Mouse (Mus musculus) C2C12 (cell line): ENCODE measurements around the gene Sgta. TPM values are rescaled to one million over a fixed set of nuclear protein-coding genes. Genes with fewer than 3 reads are reported as not detected.
A peak's percentile ranks its signal among the peaks of the same experiment; 100 is the strongest.
"Not testable (repeated sequence)": the region's sequence is repeated elsewhere in the genome, so short reads cannot be mapped to it uniquely, and the experiment has no call there.

Source experiments
- H3K27me3 ChIP-seq: one replicate; pipeline ENCODE4 v1.6.1; 2011; ENCODE audit not compliant: control insufficient read depth, insufficient read depth, insufficient read length
- H3K36me3 ChIP-seq: one replicate; pipeline ENCODE4 v1.6.1; 2011; ENCODE audit not compliant: control insufficient read depth, insufficient read depth
- H3K4me3 ChIP-seq: one replicate; pipeline ENCODE4 v1.5.1; 2011; ENCODE audit warnings: mild to moderate bottlenecking, control low read depth; ENCODE audit not compliant: poor library complexity, insufficient read depth, severe bottlenecking
- H3K79me2 ChIP-seq: one replicate; pipeline ENCODE4 v1.6.1; 2011; ENCODE audit not compliant: control insufficient read depth, insufficient read depth
- H3K79me3 ChIP-seq: one replicate; pipeline ENCODE4 v1.6.1; 2011; ENCODE audit warnings: low read depth, control low read depth
- H3ac ChIP-seq: one replicate; pipeline ENCODE3; 2011; ENCODE audit warnings: low read depth; ENCODE audit not compliant: control insufficient read depth, insufficient read length
- CEBPB ChIP-seq: IDR thresholded peaks from one replicate; pipeline ENCODE4 v1.6.1; 2011; ENCODE audit warnings: low read depth, mild to moderate bottlenecking, control low read depth, moderate library complexity
- CTCF ChIP-seq: IDR thresholded peaks from one replicate; pipeline ENCODE4 v1.5.1; 2011; ENCODE audit not compliant: control insufficient read depth, insufficient read depth, insufficient read length
- FOSL1 ChIP-seq: IDR thresholded peaks from one replicate; pipeline ENCODE4 v1.8.0; 2011; ENCODE audit warnings: mild to moderate bottlenecking, low read length; ENCODE audit not compliant: poor library complexity, insufficient read depth, severe bottlenecking
- MAX ChIP-seq: IDR thresholded peaks from one replicate; pipeline ENCODE4 v1.6.1; 2011; ENCODE audit warnings: mild to moderate bottlenecking, control low read depth
- MYOD1 ChIP-seq: IDR thresholded peaks from one replicate; pipeline ENCODE4 v1.6.1; 2011; ENCODE audit warnings: low read depth; ENCODE audit not compliant: control insufficient read depth, insufficient read length
- MYOG ChIP-seq: IDR thresholded peaks from one replicate; pipeline ENCODE4 v1.6.1; 2011; ENCODE audit not compliant: control insufficient read depth, insufficient read length; ENCODE audit errors: extremely low read depth
- USF1 ChIP-seq: IDR thresholded peaks from one replicate; pipeline ENCODE4 v1.6.1; 2011; ENCODE audit warnings: low read depth, mild to moderate bottlenecking, control low read depth, moderate library complexity
- polyA plus RNA-seq: library from polyadenylated mRNA; unstranded; fragments of >200 nt; fragmentation: generic; extraction: Trizol; gene quantifications from one replicate; pipeline ENCODE4 v1.2.1, GENCODE M21; 2012; ENCODE audit warnings: missing spikeins

Gene Sgta
- polyA plus RNA-seq, 1 experiment, result 154 TPM

DNA sequence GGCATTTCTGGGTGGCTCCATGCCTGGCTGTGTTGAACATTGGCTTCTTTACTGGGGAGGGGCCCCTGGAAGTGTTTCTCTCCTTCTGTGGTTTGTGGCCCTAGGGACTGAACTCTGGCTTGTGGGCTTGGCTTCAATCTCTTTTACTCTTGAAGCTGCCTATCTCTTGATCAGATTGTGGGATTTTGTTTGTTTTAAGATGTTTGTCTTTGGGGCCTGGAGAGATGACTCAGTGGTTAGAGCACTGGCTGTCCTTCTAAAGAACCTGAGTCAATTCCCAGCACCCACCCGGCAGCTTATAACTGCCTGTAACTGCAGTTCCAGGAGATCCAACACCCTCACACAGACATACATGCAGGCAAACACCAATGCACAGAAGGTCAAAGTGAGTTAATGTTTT is 16.4 kb upstream of the Sgta start:
- peaks cover 59% of the 10 kb centered on the region for H3K36me3 ChIP-seq
- TF ChIP-seq USF1 (no peak), MYOD1 (no peak), CEBPB (no peak), CTCF (no peak), MAX (no peak), MYOG (no peak), FOSL1 (no peak)

DNA sequence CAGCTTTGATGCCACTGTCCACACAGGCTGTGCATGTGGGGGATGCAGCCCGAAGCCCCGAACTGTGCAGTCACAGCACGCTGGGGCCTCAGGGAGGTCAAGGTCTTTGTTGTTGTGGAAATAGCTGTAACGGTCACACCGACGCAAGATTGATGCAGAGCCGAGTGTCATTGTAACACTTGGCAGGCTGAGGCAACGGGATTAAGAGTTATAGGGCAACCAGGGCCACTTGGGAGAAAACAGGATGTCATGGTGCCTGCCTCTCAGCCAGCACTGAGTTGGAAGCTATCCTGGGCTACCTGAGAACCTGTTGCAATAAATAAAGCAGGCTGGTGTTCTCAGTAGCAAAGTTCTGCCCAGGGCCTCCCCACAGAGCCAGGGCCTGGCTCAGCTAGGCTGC is 15.8 kb upstream of the Sgta start:
- H3K27me3 ChIP-seq, result no peaks in the 10 kb centered on the region
- no peak overlapping the region for H3ac ChIP-seq
- peaks cover 54% of the 10 kb centered on the region for H3K36me3 ChIP-seq
- TF ChIP-seq FOSL1 (no peak), MAX (no peak), CEBPB (no peak), MYOD1 (no peak), USF1 (no peak), MYOG (no peak), CTCF (no peak)
- peaks cover 24% of the 10 kb centered on the region for H3K79me2 ChIP-seq
- H3K4me3 ChIP-seq, result no peak overlapping the region
- H3K79me3 ChIP-seq, result peaks cover 14% of the 10 kb centered on the region

More for the DNA sequence above, 16.4 kb upstream of the Sgta start:
- H3K4me3 ChIP-seq, result no peak overlapping the region
- no peaks in the 10 kb centered on the region for H3K27me3 ChIP-seq
- H3ac ChIP-seq, result no peak overlapping the region
- H3K79me2 ChIP-seq, result peaks cover 18% of the 10 kb centered on the region
- H3K79me3 ChIP-seq, result peaks cover 10% of the 10 kb centered on the region

DNA sequence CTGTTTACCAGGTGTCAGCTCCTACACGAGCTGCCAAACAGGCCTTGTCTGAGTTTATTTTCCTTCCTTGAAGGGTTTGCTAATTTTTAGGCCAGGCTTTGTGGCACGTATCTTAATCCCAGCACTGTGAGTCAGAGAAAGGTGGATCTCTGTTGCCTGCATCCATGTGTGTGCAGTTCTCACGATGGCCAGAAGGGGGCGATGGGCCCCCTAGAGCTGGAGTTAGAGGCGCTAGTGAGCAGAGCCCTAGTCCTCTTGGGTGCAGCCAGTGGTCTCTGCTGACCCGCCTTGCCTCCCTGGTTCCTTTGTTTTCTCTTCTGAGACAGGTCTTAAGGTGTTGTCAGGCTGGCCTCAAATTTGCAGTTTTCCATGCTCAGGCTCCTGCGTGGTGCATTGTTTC is 13.5 kb upstream of the Sgta start:
- Histone ChIP-seq H3K36me3 (peaks cover 42% of the 10 kb centered on the region), H3K79me3 (peaks cover 18% of the 10 kb centered on the region), H3K27me3 (no peaks in the 10 kb centered on the region), H3K79me2 (peaks cover 32% of the 10 kb centered on the region), H3ac (no peak overlapping the region), H3K4me3 (no peak overlapping the region)
- TF ChIP-seq MYOD1, result no peak
- peak; percentile 38 for TF ChIP-seq CTCF

DNA sequence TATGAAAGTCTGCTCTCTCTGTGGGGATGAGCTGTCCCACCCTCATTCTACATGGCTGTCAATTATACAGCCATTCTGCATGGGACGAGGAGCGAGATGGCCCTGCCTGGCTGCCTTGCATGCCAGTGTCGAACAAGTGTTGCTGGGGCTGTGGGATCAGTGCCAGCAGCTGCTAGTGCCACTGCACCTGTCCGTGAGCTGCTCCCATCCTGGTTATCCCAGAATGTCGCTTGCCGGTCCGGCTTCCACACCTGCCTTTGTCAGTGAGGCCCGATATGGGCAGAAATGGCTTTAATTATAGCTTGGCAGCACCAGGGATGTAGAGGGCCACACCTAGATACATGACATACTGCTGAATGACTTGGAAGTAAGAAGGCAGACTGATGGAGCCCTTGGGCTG is 12.3 kb upstream of the Sgta start:
- TF ChIP-seq USF1 (no peak), CTCF (no peak), MAX (no peak), CEBPB (no peak), FOSL1 (no peak), MYOD1 (no peak)
- Histone ChIP-seq H3K79me2 (peaks cover 32% of the 10 kb centered on the region), H3K79me3 (peaks cover 18% of the 10 kb centered on the region), H3K27me3 (peaks cover 5% of the 10 kb centered on the region), H3K36me3 (peaks cover 38% of the 10 kb centered on the region), H3K4me3 (no peak overlapping the region), H3ac (no peak overlapping the region)

DNA sequence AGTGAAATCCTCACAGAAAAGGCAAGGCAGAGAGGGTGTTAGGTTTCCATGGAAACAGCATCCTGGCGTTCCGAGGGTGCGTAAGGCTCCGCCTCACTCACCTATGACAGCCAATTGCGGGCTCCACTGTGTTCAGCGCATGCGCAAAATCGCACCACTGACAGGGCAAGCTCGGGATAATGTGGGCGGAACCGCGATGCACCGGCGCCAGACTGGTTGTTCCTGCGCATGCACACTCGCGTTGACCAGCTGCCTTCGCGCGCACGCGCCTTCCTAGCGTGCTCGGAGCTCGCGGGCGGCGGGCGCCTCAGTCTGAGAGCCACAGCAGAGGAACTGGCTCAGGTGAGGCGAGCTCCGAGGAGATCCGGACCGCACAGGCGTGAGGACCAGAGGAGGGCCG is 9.9 kb upstream of the Sgta start, which contains the start of gene Thop1:
TSS of gene Thop1 (plus strand) at position 200 of the 400 bp plus-strand sequence.
- peaks cover 23% of the 10 kb centered on the region for H3K36me3 ChIP-seq
- H3K79me3 ChIP-seq, result peaks cover 18% of the 10 kb centered on the region
- H3ac ChIP-seq, result peak within 1 kb of the TSS; percentile 94
- H3K27me3 ChIP-seq, result peaks cover 5% of the 10 kb centered on the region
- no peak for TF ChIP-seq MYOG
- no peak for TF ChIP-seq USF1
- no peak for TF ChIP-seq FOSL1
- TF ChIP-seq MAX, result peak; percentile 91
- TF ChIP-seq MYOD1, result no peak
- TF ChIP-seq CTCF, result no peak
- TF ChIP-seq CEBPB, result no peak
- H3K4me3 ChIP-seq, result peak within 1 kb of the TSS; percentile 75
- peaks cover 32% of the 10 kb centered on the region for H3K79me2 ChIP-seq

DNA sequence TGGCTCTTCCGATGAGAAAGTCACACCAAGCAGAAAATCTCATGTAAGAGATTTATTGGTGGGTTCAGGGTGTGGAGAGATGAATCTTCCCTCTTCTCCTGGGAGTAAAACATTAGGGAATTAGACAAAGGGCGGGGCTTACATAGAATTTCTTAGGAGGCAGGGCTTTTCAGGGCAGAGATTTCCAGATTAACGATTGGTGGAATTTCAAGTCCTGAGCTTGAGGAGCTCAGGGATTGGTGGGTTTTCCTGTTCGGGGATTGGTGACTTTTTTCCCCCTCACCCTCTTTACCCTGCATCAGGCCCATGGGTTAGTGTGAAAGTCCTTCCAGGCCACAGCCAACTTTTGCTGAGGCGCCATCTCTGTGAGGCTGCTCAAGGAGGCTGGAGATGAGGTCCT is 8.7 kb upstream of the Sgta start:
- Histone ChIP-seq H3K27me3 (peaks cover 5% of the 10 kb centered on the region), H3ac (no peak overlapping the region), H3K36me3 (peaks cover 12% of the 10 kb centered on the region), H3K79me3 (peaks cover 17% of the 10 kb centered on the region), H3K79me2 (peaks cover 32% of the 10 kb centered on the region), H3K4me3 (no peak overlapping the region)
- no peak for TF ChIP-seq USF1
- TF ChIP-seq FOSL1, result no peak
- no peak for TF ChIP-seq CTCF
- TF ChIP-seq MAX, result no peak
- TF ChIP-seq MYOD1, result no peak
- no peak for TF ChIP-seq MYOG
- no peak for TF ChIP-seq CEBPB

DNA sequence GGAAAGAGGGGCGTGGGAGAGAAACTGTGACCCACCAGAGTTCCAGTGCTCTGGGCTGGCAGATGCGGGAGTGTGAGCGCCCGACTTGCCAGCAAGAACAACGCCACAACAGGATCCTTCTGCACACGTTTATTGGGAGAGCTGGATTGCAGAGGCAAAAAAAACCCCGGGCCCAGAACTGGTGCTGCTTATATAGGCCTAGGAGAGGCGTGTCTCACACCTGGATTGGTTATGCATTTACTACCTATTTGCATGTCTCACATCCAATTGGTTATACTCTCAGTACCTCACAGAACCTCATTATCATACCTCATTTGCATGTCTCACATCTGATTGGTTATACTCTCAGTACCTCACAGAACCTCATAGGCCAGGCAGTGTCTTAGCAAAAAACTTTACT is 4.5 kb upstream of the Sgta start:
- H3K27me3 ChIP-seq, H3K79me3 ChIP-seq, H3K79me2 ChIP-seq, H3ac ChIP-seq, H3K4me3 ChIP-seq, H3K36me3 ChIP-seq: not testable (repeated sequence)
